Mouse (Mus musculus) bone marrow macrophage, adult 2 months (primary cell): Measurements from ENCODE around the gene Ccdc187.

Source experiments
- CTCF ChIP-seq: IDR thresholded peaks from 2 replicates; pipeline ENCODE4 v1.5.1; 2012; ENCODE audit warnings: low read depth, mild to moderate bottlenecking, low read length, moderate library complexity
- POLR2A ChIP-seq: IDR thresholded peaks from 2 replicates; pipeline ENCODE4 v1.6.1; 2012; ENCODE audit warnings: mild to moderate bottlenecking, low read depth, low read length, borderline replicate concordance

DNA sequence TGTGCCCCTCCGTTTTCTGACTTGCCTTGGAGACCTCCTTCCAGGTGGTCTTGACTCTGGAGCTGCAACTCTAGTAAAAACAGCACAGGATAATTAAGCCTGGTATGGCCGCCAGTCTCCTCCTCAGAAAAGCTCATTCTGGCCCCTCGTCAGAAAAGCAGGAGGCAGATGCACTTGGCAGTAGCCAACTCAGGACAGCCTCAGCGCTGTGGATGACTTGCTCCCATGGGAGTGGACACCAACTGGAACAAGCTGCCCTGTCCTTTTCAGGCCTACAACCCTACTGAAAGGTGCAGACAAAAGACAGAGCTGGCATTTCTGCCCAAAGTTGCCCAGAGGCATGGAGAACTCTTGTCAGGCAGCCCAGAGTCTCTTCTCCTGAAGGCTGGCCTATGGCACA, 39.5 kb downstream of the Ccdc187 start:
- no peak for TF ChIP-seq POLR2A
- TF ChIP-seq CTCF: no peak
